Mouse (Mus musculus) spleen, postnatal 0 days (tissue): Measurements from ENCODE around the gene Styxl1. TPM values are rescaled to one million over a fixed set of nuclear protein-coding genes. Genes with fewer than 3 reads are reported as not detected.

Experiments
- polyA plus RNA-seq: library from polyadenylated mRNA; unstranded; fragments of >200 nt; fragmentation: Nextera tagmentation; extraction: Ambion mirVana; gene quantifications from 2 replicates; pipeline ENCODE4 v1.2.1, GENCODE M21; 2015

Styxl1 gene
- 0.50 and 0.54 TPM in 2 replicates for polyA plus RNA-seq

GRCm38 (mm10) chr5:135777796-135778470 is at the start of gene Styxl1:
Gene Styxl1, minus strand, starts transcription at chr5:135778385.

GRCm38 (mm10) chr5:135806555-135807262 is 28.5 kb upstream of the Styxl1 start, which contains the start of gene Srrm3:
Gene Srrm3, plus strand, starts transcription at chr5:135806890.

GRCm38 (mm10) chr5:135778471-135779445 is 573 bp upstream of the Styxl1 start, which contains the start of gene Mdh2:
Gene Mdh2, plus strand, starts transcription at chr5:135778480.

GRCm38 (mm10) chr5:135743741-135744609 is 34.2 kb downstream of the Styxl1 start, which contains the start of gene Tmem120a:
Gene Tmem120a, minus strand, starts transcription at chr5:135744448.

Other genes starting within 250 kb of the Styxl1 start
- 9.0 and 11.2 TPM in 2 replicates for gene Hip1, start 233.3 kb downstream of the Styxl1 start, polyA plus RNA-seq
- gene Ccl26, start 214.8 kb downstream of the Styxl1 start, polyA plus RNA-seq = not detected in 2 replicates
- gene Ccl24, start 205.3 kb downstream of the Styxl1 start, polyA plus RNA-seq = 2.8 and 6.6 TPM in 2 replicates
- 14.1 and 16.2 TPM in 2 replicates for gene Rhbdd2, start 145.8 kb downstream of the Styxl1 start, polyA plus RNA-seq
- 21.4 and 27.3 TPM in 2 replicates for gene Por, start 108.4 kb downstream of the Styxl1 start, polyA plus RNA-seq
- gene Tmem120a, start 33.9 kb downstream of the Styxl1 start, polyA plus RNA-seq = 19.2 and 27.6 TPM in 2 replicates
- 308 and 325 TPM in 2 replicates for gene Mdh2, start 95 bp upstream of the Styxl1 start, polyA plus RNA-seq
- 0.08 TPM in 2 replicates for gene Srrm3, start 28.5 kb upstream of the Styxl1 start, polyA plus RNA-seq
- gene Hspb1, start 109.5 kb upstream of the Styxl1 start, polyA plus RNA-seq = 64.5 and 67.6 TPM in 2 replicates
- gene Ywhag, start 156.2 kb upstream of the Styxl1 start, polyA plus RNA-seq = 55.4 and 62.3 TPM in 2 replicates
- 2.8 and 3.6 TPM in 2 replicates for gene Ssc4d, start 196.1 kb upstream of the Styxl1 start, polyA plus RNA-seq
- not detected in 2 replicates for gene Zp3, start 201.7 kb upstream of the Styxl1 start, polyA plus RNA-seq
- 6.9 and 10.6 TPM in 2 replicates for gene Dtx2, start 216.4 kb upstream of the Styxl1 start, polyA plus RNA-seq